Mouse (Mus musculus): ENCODE results near the gene Btd. TPM values are rescaled to one million over a fixed set of nuclear protein-coding genes. Genes with fewer than 3 reads are reported as not detected.

The Btd gene
- polyA plus RNA-seq, 1 experiment = 13.6 TPM

- TF ChIP-seq CTCF (IDR thresholded peaks at IDR 0.05; ENCODE audit: borderline replicate concordance, insufficient read depth, low read length) = no peak
- TF ChIP-seq POLR2A (IDR thresholded peaks at IDR 0.05; ENCODE audit: low read depth, low read length) = no peak
- no peak overlapping the region for H3K27ac ChIP-seq (ENCODE audit: insufficient read depth, low read length)
- no peak overlapping the region for H3K4me3 ChIP-seq (ENCODE audit: insufficient read depth, low read length)
- H3K4me1 ChIP-seq (ENCODE audit: control insufficient read depth, insufficient read depth, low read length) = no peaks in the 10 kb centered on the region
Observed at GRCm38 (mm10) chr14:31644931-31645547, 4.2 kb downstream of the Btd start.

GRCm38 (mm10) chr14:31645920-31646319 lies 5.1 kb downstream of the Btd start:
- no peaks in the 10 kb centered on the region for H3K4me1 ChIP-seq (ENCODE audit: control insufficient read depth, insufficient read depth, low read length)
- H3K27ac ChIP-seq (ENCODE audit: insufficient read depth, low read length) = no peak overlapping the region
- TF ChIP-seq POLR2A (IDR thresholded peaks at IDR 0.05; ENCODE audit: low read depth, low read length) = no peak
- TF ChIP-seq CTCF (IDR thresholded peaks at IDR 0.05; ENCODE audit: borderline replicate concordance, insufficient read depth, low read length) = no peak
- no peak overlapping the region for H3K4me3 ChIP-seq (ENCODE audit: insufficient read depth, low read length)

GRCm38 (mm10) chr14:31647991-31648390 lies 7.2 kb downstream of the Btd start:
- no peak for TF ChIP-seq POLR2A (IDR thresholded peaks at IDR 0.05; ENCODE audit: low read depth, low read length)
- TF ChIP-seq CTCF (IDR thresholded peaks at IDR 0.05; ENCODE audit: borderline replicate concordance, insufficient read depth, low read length) = no peak
- H3K27ac ChIP-seq (ENCODE audit: insufficient read depth, low read length) = no peak overlapping the region
- no peak overlapping the region for H3K4me3 ChIP-seq (ENCODE audit: insufficient read depth, low read length)

GRCm38 (mm10) chr14:31650347-31650746 lies 9.5 kb downstream of the Btd start:
- H3K4me3 ChIP-seq (ENCODE audit: insufficient read depth, low read length) = no peak overlapping the region
- H3K27ac ChIP-seq (ENCODE audit: insufficient read depth, low read length) = no peak overlapping the region
- no peak for TF ChIP-seq POLR2A (IDR thresholded peaks at IDR 0.05; ENCODE audit: low read depth, low read length)
- TF ChIP-seq CTCF (IDR thresholded peaks at IDR 0.05; ENCODE audit: borderline replicate concordance, insufficient read depth, low read length) = no peak
- H3K4me1 ChIP-seq (ENCODE audit: control insufficient read depth, insufficient read depth, low read length) = no peaks in the 10 kb centered on the region

More at GRCm38 (mm10) chr14:31647991-31648390, 7.2 kb downstream of the Btd start:
- H3K4me1 ChIP-seq (ENCODE audit: control insufficient read depth, insufficient read depth, low read length) = no peaks in the 10 kb centered on the region

- Histone ChIP-seq H3K4me3 (ENCODE audit: insufficient read depth, low read length) (no peak overlapping the region), H3K4me1 (ENCODE audit: control insufficient read depth, insufficient read depth, low read length) (no peaks in the 10 kb centered on the region), H3K27ac (ENCODE audit: insufficient read depth, low read length) (no peak overlapping the region)
- TF ChIP-seq POLR2A (IDR thresholded peaks at IDR 0.05; ENCODE audit: low read depth, low read length) (no peak), CTCF (IDR thresholded peaks at IDR 0.05; ENCODE audit: borderline replicate concordance, insufficient read depth, low read length) (no peak)
Observed at GRCm38 (mm10) chr14:31651206-31651605, 10.4 kb downstream of the Btd start.

GRCm38 (mm10) chr14:31652106-31652505 lies 11.3 kb downstream of the Btd start:
- Histone ChIP-seq H3K27ac (ENCODE audit: insufficient read depth, low read length) (no peak overlapping the region), H3K4me3 (ENCODE audit: insufficient read depth, low read length) (no peak overlapping the region), H3K4me1 (ENCODE audit: control insufficient read depth, insufficient read depth, low read length) (no peaks in the 10 kb centered on the region)
- no peak for TF ChIP-seq POLR2A (IDR thresholded peaks at IDR 0.05; ENCODE audit: low read depth, low read length)
- TF ChIP-seq CTCF (IDR thresholded peaks at IDR 0.05; ENCODE audit: borderline replicate concordance, insufficient read depth, low read length) = no peak

- Histone ChIP-seq H3K27ac (ENCODE audit: insufficient read depth, low read length) (no peak overlapping the region), H3K4me3 (ENCODE audit: insufficient read depth, low read length) (no peak overlapping the region), H3K4me1 (ENCODE audit: control insufficient read depth, insufficient read depth, low read length) (peaks cover 3% of the 10 kb centered on the region)
- no peak for TF ChIP-seq CTCF (IDR thresholded peaks at IDR 0.05; ENCODE audit: borderline replicate concordance, insufficient read depth, low read length)
- TF ChIP-seq POLR2A (IDR thresholded peaks at IDR 0.05; ENCODE audit: low read depth, low read length) = no peak
Observed at GRCm38 (mm10) chr14:31652624-31653023, 11.8 kb downstream of the Btd start.

GRCm38 (mm10) chr14:31653101-31653875 lies 12.5 kb downstream of the Btd start:
- TF ChIP-seq POLR2A (IDR thresholded peaks at IDR 0.05; ENCODE audit: low read depth, low read length) (no peak), CTCF (IDR thresholded peaks at IDR 0.05; ENCODE audit: borderline replicate concordance, insufficient read depth, low read length) (no peak)
- H3K4me1 ChIP-seq (ENCODE audit: control insufficient read depth, insufficient read depth, low read length) = peaks cover 5% of the 10 kb centered on the region
- no peak overlapping the region for H3K27ac ChIP-seq (ENCODE audit: insufficient read depth, low read length)
- H3K4me3 ChIP-seq (ENCODE audit: insufficient read depth, low read length) = no peak overlapping the region

- TF ChIP-seq POLR2A (IDR thresholded peaks at IDR 0.05; ENCODE audit: low read depth, low read length) (no peak), CTCF (IDR thresholded peaks at IDR 0.05; ENCODE audit: borderline replicate concordance, insufficient read depth, low read length) (no peak)
- peaks cover 9% of the 10 kb centered on the region for H3K4me1 ChIP-seq (ENCODE audit: control insufficient read depth, insufficient read depth, low read length)
- H3K27ac ChIP-seq (ENCODE audit: insufficient read depth, low read length) = no peak overlapping the region
Observed at GRCm38 (mm10) chr14:31654816-31655215, 14.0 kb downstream of the Btd start.

GRCm38 (mm10) chr14:31655406-31655805 lies 14.6 kb downstream of the Btd start:
- TF ChIP-seq POLR2A (IDR thresholded peaks at IDR 0.05; ENCODE audit: low read depth, low read length) = no peak
- no peak for TF ChIP-seq CTCF (IDR thresholded peaks at IDR 0.05; ENCODE audit: borderline replicate concordance, insufficient read depth, low read length)
- no peak overlapping the region for H3K4me3 ChIP-seq (ENCODE audit: insufficient read depth, low read length)
- H3K4me1 ChIP-seq (ENCODE audit: control insufficient read depth, insufficient read depth, low read length) = peaks cover 12% of the 10 kb centered on the region
- H3K27ac ChIP-seq (ENCODE audit: insufficient read depth, low read length) = no peak overlapping the region

More at GRCm38 (mm10) chr14:31654816-31655215, 14.0 kb downstream of the Btd start:
- H3K4me3 ChIP-seq (ENCODE audit: insufficient read depth, low read length) = no peak overlapping the region

Measured in embryonic fibroblast, embryonic 13.5 days (primary cell).